Mouse (Mus musculus): ENCODE results near the gene Aff3. TPM values are rescaled to one million over a fixed set of nuclear protein-coding genes. Genes with fewer than 3 reads are reported as not detected.

Gene Aff3
- polyA plus RNA-seq, 2 experiments: 0.18 to 0.22 TPM

GRCm38 (mm10) chr1:38146008-38146407 is 518.7 kb downstream of the Aff3 start:
- H3K36me3 ChIP-seq (replicated peaks; ENCODE audit: control insufficient read depth, insufficient read depth, low read depth): no peaks in the 10 kb centered on the region
- H3K9me3 ChIP-seq (ENCODE audit: control insufficient read depth, low read length): no peaks in the 10 kb centered on the region
- H3K4me2 ChIP-seq (ENCODE audit: low read depth): no peak overlapping the region
- H3K9ac ChIP-seq (replicated peaks): no peak overlapping the region
- H3K27ac ChIP-seq: no peak overlapping the region
- no peak overlapping the region for H3K4me3 ChIP-seq (ENCODE audit: insufficient read depth in 1 of 2, low read depth in 2 of 2, low read length in 2 of 2)
- TF ChIP-seq EP300 (IDR thresholded peaks at IDR 0.05; ENCODE audit: low read depth) (no peak), CTCF (IDR thresholded peaks at IDR 0.05; ENCODE audit: low read depth) (no peak)
- ATAC-seq (ENCODE audit: insufficient read depth): no peak
- no peaks in the 10 kb centered on the region for H3K4me1 ChIP-seq (replicated peaks; ENCODE audit: control insufficient read depth in 2 of 2, insufficient read depth in 2 of 2, low read length in 1 of 2)
- no peak for DNase-seq (ENCODE audit: low read depth in 3 of 3, low spot score in 3 of 3)
- no peaks in the 10 kb centered on the region for H3K27me3 ChIP-seq (ENCODE audit: control insufficient read depth, insufficient read depth, low read length)
- 67% methylated on average over 4 of the region's 4 CpGs for WGBS (ENCODE audit: insufficient replicate concordance)

DNA sequence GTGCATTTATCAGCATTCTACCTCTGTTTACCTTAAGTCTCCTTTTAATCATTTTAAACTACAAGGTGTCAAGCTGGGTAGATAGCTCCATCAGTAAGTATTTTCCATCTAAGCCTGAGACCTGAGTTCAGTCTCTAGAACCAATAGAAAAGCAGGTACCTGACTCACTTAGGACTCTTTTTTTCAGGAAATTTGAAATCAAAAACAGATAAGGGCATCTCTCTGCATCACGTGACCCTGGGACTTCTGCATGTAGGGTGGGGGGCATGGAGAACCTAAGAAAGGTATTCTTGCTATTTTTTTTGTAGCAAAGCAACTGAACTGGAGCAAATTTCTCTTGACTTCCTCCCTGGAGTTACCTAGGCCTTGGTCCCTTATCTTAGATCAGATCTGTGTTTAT is 523.4 kb downstream of the Aff3 start:
- no peak overlapping the region for H3K4me2 ChIP-seq (ENCODE audit: low read depth)
- no peak overlapping the region for H3K27ac ChIP-seq
- no peaks in the 10 kb centered on the region for H3K36me3 ChIP-seq (replicated peaks; ENCODE audit: control insufficient read depth, insufficient read depth, low read depth)
- DNase-seq (ENCODE audit: low read depth in 3 of 3, low spot score in 3 of 3): no peak
- H3K4me1 ChIP-seq (replicated peaks; ENCODE audit: control insufficient read depth in 2 of 2, insufficient read depth in 2 of 2, low read length in 1 of 2): no peaks in the 10 kb centered on the region
- H3K27me3 ChIP-seq (ENCODE audit: control insufficient read depth, insufficient read depth, low read length): no peaks in the 10 kb centered on the region
- WGBS (ENCODE audit: insufficient replicate concordance): 56% methylated on average over 1 of the region's 1 CpGs
- TF ChIP-seq CTCF (IDR thresholded peaks at IDR 0.05; ENCODE audit: low read depth): no peak
- no peak for TF ChIP-seq EP300 (IDR thresholded peaks at IDR 0.05; ENCODE audit: low read depth)
- H3K9me3 ChIP-seq (ENCODE audit: control insufficient read depth, low read length): no peaks in the 10 kb centered on the region
- H3K9ac ChIP-seq (replicated peaks): no peak overlapping the region
- no peak for ATAC-seq (ENCODE audit: insufficient read depth)
- H3K4me3 ChIP-seq (ENCODE audit: insufficient read depth in 1 of 2, low read depth in 2 of 2, low read length in 2 of 2): no peak overlapping the region

DNA sequence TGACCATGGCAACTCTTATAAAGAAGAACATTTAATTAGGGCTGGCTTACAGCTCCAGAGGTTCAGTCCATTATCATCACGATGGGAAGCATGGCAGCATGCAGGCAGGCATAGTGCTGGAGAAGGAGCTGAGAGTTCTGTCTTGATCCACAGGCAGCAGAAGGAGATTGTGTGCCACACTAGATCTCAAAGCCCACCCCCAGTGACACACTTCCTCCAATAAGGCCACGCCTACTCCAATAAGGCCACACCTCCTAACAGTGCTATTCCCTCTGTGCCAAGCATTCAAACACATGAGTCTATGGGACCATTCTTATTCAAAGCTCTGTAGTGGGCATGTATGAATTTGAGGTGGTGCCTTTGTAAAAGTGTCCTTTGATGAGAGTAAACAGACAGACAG is 523.8 kb downstream of the Aff3 start:
- H3K9ac ChIP-seq (replicated peaks): no peak overlapping the region
- no peaks in the 10 kb centered on the region for H3K9me3 ChIP-seq (ENCODE audit: control insufficient read depth, low read length)
- no peaks in the 10 kb centered on the region for H3K36me3 ChIP-seq (replicated peaks; ENCODE audit: control insufficient read depth, insufficient read depth, low read depth)
- no peaks in the 10 kb centered on the region for H3K4me1 ChIP-seq (replicated peaks; ENCODE audit: control insufficient read depth in 2 of 2, insufficient read depth in 2 of 2, low read length in 1 of 2)
- WGBS (ENCODE audit: insufficient replicate concordance): 63% methylated on average over 2 of the region's 2 CpGs
- no peak overlapping the region for H3K27ac ChIP-seq
- no peak overlapping the region for H3K4me3 ChIP-seq (ENCODE audit: insufficient read depth in 1 of 2, low read depth in 2 of 2, low read length in 2 of 2)
- TF ChIP-seq EP300 (IDR thresholded peaks at IDR 0.05; ENCODE audit: low read depth) (no peak), CTCF (IDR thresholded peaks at IDR 0.05; ENCODE audit: low read depth) (no peak)
- no peaks in the 10 kb centered on the region for H3K27me3 ChIP-seq (ENCODE audit: control insufficient read depth, insufficient read depth, low read length)
- H3K4me2 ChIP-seq (ENCODE audit: low read depth): no peak overlapping the region
- ATAC-seq (ENCODE audit: insufficient read depth) (no peak), DNase-seq (ENCODE audit: low read depth in 3 of 3, low spot score in 3 of 3) (no peak)

- ATAC-seq (ENCODE audit: insufficient read depth) (no peak), DNase-seq (ENCODE audit: low read depth in 3 of 3, low spot score in 3 of 3) (no peak)
- Histone ChIP-seq H3K27ac (no peak overlapping the region), H3K4me2 (ENCODE audit: low read depth) (no peak overlapping the region), H3K9ac (replicated peaks) (no peak overlapping the region), H3K4me1 (replicated peaks; ENCODE audit: control insufficient read depth in 2 of 2, insufficient read depth in 2 of 2, low read length in 1 of 2) (no peaks in the 10 kb centered on the region), H3K36me3 (replicated peaks; ENCODE audit: control insufficient read depth, insufficient read depth, low read depth) (no peaks in the 10 kb centered on the region), H3K27me3 (ENCODE audit: control insufficient read depth, insufficient read depth, low read length) (no peaks in the 10 kb centered on the region), H3K4me3 (ENCODE audit: insufficient read depth in 1 of 2, low read depth in 2 of 2, low read length in 2 of 2) (no peak overlapping the region), H3K9me3 (ENCODE audit: control insufficient read depth, low read length) (no peaks in the 10 kb centered on the region)
- WGBS (ENCODE audit: insufficient replicate concordance): 26% methylated on average over 2 of the region's 2 CpGs
- TF ChIP-seq CTCF (IDR thresholded peaks at IDR 0.05; ENCODE audit: low read depth) (no peak), EP300 (IDR thresholded peaks at IDR 0.05; ENCODE audit: low read depth) (no peak)
These were observed 525.4 kb downstream of the Aff3 start for GRCm38 (mm10) chr1:38139396-38139795.

GRCm38 (mm10) chr1:38132942-38133341 is 531.8 kb downstream of the Aff3 start:
- no peak overlapping the region for H3K4me3 ChIP-seq (ENCODE audit: insufficient read depth in 1 of 2, low read depth in 2 of 2, low read length in 2 of 2)
- peaks cover 9 to 18% of the 10 kb centered on the region in 2 experiments for H3K4me1 ChIP-seq (replicated peaks; ENCODE audit: control insufficient read depth in 2 of 2, insufficient read depth in 2 of 2, low read length in 1 of 2)
- no peak for ATAC-seq (ENCODE audit: insufficient read depth)
- TF ChIP-seq EP300 (IDR thresholded peaks at IDR 0.05; ENCODE audit: low read depth): no peak
- TF ChIP-seq CTCF (IDR thresholded peaks at IDR 0.05; ENCODE audit: low read depth): no peak
- WGBS (ENCODE audit: insufficient replicate concordance): 47% methylated on average over 6 of the region's 6 CpGs
- no peak overlapping the region for H3K27ac ChIP-seq
- no peak overlapping the region for H3K4me2 ChIP-seq (ENCODE audit: low read depth)
- no peak for DNase-seq (ENCODE audit: low read depth in 3 of 3, low spot score in 3 of 3)
- no peaks in the 10 kb centered on the region for H3K9me3 ChIP-seq (ENCODE audit: control insufficient read depth, low read length)
- H3K27me3 ChIP-seq (ENCODE audit: control insufficient read depth, insufficient read depth, low read length): no peaks in the 10 kb centered on the region
- H3K9ac ChIP-seq (replicated peaks): no peak overlapping the region
- no peaks in the 10 kb centered on the region for H3K36me3 ChIP-seq (replicated peaks; ENCODE audit: control insufficient read depth, insufficient read depth, low read depth)
